Mouse (Mus musculus): ENCODE results near the gene 4930415O20Rik.

Gene 4930415O20Rik

DNA sequence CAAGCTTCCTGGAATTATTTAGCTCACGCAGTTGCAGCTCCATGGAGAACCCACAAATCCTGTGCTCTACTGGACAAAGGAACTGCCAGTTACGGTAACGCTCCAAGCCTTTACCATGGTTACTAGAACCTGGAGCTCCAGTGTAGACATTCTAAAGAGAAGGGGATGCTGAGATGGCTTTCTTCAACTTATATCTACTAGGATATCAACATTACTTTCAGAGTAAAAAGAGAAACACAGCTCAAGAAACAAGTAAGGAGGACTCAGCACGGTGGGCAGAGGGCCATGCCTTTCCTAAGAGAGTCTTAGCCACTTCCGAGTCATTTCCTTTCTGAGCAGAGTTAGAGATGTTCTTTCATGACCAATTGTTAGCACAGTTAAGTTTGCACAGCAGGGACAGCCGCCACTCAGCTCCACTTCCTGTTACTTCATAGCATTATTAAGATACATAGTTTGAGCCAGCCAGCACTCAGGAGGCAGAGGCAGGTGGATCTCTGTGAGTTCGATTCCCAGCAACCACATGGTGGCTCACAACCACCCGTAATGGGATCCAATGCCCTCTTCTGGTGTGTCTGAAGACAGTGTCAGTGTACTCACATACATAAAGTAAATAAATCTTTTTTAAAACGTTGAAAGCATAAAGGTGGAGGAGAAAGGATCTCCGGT, at the start of gene 4930415O20Rik, which contains the start of gene Ccnt1:
4930415O20Rik (plus strand) TSS at position 132 of the 666 bp plus-strand sequence.
Ccnt1 (minus strand) TSS at position 51 of the 666 bp plus-strand sequence.
- no peak for DNase-seq

DNA sequence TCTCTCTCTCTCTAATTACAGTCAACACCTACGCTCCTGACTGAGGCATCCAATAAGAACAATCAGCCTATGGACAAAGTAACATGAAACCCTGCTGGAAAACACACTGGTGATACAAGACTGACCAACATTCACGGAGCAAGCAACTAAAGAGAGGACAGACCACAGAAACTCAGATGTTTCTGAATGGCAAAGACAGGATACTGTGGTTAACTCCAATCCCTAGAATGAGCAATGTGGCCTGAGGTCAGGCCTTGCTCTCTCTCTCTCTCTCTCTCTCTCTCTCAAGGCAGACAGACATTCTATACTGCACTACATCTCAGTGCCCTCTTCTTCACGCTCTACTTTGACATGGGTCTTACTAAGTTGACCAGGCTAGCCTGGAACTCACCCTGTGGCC, 49.6 kb upstream of the 4930415O20Rik start:
- DNase-seq = no peak

DNA sequence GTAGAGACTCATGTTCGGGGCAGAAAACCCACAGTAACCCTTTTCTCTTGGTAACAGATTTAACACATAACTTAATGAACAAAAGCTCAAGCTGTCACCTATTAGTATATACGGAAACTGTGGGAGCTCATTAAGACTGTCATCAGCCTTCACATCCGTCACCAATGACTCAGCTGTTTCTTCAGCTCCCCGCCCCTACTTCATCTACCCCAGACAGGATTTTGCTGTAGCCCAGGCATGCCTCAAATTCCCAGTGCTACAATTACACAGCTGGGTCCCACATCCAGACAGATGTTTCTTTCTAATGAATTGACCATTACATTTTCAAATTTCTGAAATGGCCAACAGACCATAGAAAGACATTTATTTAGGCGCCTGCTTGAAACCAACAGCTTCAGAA, 44.7 kb upstream of the 4930415O20Rik start:
- DNase-seq = no peak

DNA sequence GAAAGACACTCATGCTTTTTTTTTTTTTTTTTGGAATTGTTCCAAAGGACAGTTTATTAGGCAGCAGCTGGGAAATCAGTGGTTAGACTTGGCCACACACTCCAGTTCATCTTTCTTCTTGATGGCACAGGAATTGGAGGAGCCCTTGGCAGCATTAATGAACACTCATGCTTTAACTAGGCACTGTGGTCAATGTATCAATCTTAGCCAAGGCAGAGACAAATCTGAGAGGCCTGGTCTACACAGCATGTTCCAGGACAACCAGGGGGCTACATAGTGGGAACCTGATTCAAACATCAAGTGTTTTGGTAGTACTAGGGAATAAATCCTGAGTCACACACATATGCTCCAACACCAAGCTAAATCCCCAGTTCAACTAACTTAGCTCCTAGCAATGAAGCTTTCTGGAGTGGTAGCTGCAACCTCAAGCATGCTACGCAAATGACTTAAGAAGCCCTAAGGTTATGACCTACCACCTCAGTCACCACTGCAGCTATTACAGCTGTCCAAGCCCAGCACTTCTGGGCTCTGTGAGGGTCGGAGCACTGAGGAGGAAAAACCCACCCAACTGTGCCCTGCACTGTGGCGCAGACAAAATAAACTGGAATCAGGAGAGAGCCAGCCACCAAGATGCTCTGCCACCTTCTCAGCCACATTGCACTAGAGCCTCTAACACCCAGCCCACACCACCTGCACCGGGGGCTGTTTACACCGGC, 43.6 kb upstream of the 4930415O20Rik start:
- DNase-seq = no peak

DNA sequence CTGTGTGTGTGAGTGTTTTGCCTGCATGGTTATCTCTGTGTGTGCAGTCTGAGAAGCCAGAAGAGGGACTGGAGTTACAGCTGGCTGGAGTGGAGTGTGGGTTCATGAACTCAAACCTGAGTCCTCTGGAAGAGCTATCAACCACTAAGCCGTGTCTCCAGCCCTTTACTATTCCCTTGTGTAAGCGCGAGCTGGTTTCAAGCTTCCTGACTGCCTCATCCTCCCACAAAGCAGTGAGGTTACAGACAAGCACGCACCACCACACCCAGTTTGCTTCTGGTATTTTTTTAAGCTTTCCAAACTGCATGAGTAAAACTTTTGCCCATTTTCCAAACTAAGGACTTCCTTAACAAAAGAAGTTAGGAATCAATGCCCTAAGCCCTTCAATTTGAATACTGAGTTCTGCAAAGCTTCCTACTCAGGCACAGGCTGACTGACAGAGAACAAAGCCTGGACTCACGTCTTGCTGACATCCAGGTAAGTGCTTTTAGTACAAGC, 42.7 kb upstream of the 4930415O20Rik start:
- DNase-seq = no peak

DNA sequence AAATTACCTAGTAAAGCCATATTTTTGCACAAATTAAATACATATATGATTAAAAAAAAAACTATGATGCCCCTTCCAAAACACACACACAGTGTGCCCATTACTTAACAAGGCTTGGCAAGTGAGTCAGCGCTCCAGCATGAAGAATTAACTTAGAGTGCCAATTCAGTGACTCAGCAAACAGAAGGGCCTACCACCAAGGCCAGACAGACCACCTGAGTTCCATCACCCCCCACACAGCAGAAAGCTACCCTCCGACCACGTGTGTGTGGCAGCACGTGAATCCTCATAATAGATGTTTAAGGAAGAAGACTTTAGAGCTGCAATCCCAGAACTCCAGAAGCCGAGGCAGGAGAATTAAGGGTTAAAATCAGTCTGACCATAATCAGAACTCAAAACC, 38.5 kb upstream of the 4930415O20Rik start:
- peak; percentile 24 for DNase-seq

DNA sequence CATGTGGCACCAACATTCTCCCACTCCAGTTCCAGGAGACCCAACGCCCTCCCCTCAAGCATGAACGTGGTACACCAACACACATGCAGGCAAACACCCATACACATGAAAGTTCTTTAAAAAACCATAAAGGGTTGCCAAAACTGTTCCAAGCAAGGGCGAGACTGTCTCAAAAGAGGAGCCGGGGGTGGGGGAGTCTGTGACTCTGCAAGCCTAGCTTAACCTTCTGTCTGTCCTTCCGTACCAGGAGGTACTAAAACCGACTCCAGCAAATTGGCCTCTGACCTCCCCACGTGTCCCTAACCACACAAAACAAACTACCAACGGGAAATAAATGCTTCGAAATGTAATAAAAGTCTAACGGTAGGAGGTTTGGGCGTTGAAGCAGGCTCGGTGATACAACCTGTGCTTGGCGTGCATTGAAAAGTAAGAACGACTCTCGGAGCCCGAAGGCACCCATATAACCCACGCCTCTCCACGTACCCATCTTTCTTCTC, 37.7 kb upstream of the 4930415O20Rik start:
- DNase-seq = no peak

DNA sequence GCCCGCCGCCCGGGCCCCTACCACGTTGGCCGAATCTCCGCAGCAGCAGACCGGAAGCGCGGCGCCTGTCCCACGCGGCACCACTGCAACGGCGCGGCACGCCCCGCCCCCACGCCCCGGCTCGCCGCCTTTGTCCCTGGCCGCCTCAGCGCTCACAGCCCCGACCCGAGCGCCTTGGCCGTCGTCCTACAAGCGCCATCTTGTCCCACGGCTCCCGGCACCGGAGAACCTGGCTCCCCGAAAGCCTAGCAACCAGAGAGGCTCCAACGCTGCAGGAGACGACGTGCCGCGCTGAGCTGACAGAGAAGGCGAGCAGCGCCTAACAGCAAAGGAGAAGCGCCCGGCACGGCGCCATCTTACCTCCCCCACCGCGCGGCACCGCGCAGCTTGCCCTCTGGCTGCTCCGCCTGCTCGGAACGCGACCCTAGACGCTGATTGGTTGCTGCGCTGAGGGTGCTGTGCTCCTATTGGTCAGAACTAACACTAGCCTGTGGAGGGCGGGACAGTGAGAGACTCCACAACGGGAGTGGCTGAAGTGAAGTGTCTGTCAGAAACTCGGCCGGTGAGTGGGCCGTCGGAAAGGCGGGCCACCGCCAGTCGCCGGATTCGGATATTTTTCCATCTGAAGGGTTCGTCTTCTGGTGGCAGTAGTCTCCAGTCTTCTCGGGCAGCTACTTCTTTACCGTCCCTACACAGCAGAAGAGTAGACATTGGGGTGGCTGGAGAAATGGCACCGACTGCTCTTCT, 36.8 kb upstream of the 4930415O20Rik start, which contains the start of gene Kansl2:
Kansl2 (minus strand) TSS at position 384 of the 747 bp plus-strand sequence.
- peak; percentile 99 for DNase-seq

DNA sequence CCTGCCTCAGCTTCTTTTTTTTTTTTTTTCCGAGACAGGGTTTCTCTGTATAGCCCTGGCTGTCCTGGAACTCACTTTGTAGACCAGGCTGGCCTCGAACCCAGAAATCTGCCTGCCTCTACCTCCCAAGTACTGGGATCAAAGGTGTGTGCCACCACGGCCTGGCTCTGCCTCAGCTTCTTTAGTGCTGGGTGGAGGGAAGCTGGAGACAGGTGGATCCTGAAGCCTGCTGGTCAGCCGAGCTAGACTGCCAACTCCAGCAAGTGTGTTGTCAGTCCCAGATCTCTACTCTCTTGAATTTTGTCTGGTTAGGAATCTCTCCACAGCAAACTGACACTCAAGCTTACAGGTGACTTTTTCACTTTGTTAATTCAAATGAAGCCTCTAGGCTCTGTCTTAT, 34.9 kb upstream of the 4930415O20Rik start:
- DNase-seq = no peak

DNA sequence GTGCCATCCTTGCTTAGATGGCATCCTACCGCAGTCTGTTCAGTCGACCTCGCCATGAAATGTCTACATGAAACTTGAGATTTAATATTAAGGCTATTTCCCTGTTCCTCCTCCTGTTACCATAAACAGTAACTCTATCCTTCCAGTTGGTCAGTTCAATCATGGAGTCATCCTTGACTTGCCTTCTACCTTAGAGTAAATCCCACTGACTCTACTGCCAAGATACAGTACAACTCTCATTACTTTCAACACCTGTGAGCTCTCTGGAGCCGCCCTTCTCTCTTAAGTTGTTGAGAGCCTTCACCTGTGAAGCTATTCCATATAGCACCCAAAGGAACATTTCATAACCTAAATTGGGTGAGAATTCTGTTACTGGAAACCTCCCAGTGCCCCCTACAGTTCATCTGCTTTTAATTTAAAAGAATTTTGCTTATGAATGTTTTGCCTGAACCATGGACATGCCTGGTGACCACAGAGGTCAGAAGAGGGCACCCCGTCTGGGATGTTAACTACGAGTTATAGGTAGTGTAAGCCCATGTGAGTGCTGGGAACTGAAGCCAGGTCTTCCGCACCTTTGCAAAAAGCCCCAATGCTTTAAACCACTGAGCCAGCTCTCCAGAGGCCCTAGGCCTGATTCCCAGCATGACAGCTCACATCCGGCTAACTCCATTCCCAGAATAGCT, 33.8 kb upstream of the 4930415O20Rik start:
- no peak for DNase-seq

DNA sequence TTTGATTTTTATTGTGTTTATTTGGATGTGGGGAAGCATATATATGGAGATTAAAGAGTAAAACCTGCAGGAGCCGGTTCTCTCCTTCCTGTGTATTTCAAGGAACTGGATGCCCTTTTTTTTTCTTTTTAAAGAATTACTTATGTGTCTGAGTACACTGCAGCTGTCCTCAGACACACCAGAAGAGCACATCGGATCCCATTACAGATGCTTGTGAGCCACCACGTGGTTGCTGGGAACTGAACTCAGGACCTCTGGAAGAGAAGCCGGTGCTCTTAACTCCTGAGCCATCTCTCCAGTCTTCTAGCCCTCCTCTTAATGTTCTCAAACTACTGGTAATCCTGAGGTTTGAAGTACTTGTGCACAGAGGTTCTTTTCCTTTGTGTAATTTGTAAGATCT, 32.9 kb upstream of the 4930415O20Rik start:
- DNase-seq = no peak

DNA sequence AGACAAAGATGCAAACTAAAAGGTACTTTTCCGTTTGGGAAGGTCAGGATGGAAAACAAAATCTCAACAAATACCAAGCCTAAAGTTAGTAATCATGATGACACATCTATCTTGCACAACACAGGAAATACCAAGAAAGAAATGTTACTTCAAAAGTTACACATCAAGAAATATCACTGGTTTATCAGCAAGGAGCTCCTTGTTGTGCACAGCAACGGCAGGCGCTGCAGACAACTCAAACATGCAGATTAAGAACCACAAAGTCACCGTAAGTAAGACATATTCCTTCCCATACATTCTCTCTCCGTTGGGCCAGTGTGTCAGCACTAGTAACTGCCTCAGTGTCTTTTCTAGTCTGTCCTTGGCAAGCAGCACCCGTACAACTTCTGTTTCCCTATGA, 29.7 kb upstream of the 4930415O20Rik start:
- no peak for DNase-seq

DNA sequence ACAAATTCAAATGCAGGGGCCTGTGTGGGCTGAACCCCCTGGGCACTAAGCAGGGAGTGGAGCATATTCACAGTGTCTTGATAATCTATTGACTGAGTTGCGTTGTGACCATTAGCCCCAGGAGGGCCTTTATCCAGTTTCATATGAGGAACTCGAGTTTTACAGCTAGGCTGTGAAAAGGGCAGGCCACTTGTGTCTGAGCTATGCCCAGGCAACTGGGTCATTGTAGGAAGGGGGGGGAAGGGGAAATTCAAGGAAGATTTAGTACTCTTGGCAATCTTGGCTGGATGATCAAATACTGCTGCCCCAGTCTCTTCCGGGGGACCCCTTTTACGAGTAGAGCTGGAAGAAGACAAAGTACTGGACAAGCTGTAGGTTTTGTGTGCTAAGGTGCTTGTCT, 27.5 kb upstream of the 4930415O20Rik start:
- DNase-seq = no peak

DNA sequence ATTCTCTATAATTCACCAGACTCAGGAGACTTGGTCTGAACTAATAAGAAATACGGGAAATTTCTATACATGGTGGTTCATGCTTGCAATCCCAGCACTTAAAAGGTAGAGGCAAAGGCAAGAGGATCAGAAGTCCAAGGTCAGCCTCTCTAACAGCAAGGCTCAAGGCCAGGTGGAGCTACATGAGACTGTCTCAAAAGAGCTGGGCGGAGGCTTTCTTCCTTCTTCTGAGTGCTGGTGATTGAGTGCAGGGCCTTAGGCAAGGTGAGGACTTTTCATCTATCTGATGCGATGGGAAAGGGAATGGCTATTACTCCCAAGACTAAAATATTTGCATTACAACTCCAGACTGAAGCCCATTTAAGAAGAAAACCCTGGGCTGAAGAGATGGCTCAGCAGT, 25.7 kb upstream of the 4930415O20Rik start:
- no peak for DNase-seq

DNA sequence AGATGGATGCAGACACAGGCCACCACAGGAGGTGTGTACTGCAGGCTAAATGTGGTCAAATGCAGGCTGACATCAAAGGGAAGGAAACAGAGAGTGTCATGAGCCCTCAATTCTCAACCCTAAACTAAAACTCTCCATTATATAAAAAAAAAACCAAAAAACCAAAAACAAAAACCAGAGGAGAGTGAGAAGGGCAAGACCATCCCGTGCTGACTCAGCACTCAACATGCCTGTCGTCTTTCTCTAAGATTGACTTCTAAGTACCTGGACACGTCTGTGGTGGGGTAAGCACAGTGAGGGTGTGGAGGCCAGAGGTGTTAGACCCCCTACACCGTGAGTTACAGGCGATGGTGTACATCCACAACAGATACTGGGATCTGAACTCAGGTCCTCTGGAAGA, 24.0 kb upstream of the 4930415O20Rik start:
- no peak for DNase-seq

DNA sequence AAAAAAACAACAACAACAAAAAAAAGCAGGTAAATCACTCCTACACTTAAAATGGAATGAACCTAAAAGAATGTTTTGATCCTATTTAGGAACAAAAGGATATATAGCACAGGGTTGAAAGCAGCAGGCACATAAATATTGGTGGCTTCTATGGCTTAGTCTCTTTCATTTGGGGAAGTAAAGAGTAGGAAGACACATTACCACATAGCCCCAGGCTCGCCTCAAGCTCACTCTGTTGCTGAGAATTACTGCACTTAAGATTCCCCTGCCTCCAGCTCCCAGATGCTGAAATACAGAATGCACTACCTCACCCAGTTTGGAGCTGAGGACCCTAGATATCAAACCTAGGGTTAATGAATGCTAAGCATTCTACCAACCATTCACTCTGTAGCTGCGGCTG, 18.0 kb upstream of the 4930415O20Rik start:
- DNase-seq = no peak

DNA sequence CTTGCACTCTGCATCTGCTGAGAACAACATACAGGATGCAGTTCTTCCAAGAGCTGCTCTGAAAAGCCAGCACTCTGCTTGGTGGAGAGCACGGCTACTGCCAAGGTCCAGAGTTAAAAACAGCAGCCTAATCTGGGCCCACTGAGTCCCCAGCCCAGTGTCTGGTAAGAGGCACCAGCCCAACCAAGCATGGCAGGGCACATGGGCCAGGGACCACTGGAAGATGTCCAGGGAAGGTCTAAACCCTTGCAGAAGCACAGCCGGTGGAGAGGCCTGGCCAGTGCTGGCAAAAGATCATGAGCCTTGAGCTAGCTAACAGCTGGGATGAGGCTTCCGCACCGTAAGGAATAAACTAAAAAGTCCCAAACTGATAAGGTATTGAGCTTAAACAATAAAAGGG, 14.9 kb upstream of the 4930415O20Rik start:
- DNase-seq = no peak

DNA sequence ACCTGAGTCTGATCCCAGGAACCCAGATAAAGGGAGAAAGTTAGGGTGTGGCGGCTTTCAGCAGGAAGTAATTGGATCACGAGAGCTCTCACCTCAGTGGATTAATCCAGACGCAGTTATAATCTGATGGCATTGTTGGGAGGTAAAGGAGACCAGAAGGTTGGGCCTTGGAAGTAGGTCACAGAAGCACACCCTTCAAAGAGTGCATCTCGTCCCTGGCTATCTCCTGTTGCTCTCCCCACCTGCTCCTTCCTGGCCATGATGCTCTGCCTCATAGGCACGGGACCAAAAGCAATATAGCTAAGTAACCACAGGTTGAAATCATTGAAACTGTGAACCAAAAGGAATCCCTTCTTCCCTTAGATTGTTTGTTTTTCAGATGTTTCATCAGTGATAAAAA, 13.6 kb upstream of the 4930415O20Rik start:
- DNase-seq = no peak

DNA sequence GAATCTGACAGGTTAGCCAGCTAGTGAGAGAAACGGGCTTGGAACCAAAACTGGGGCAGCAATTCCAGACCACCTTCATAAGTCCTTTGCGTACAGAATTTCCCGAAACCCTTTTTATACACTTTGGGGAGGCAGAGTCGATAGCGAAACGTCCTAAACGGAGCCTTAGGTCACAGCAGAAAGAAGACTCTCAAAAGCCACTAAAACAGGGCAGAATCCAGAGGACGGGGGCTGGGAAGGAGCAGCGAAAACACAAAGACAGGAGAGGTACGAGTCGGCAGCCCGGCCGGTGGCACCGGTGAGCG, 3.9 kb upstream of the 4930415O20Rik start:
- no peak for DNase-seq

DNA sequence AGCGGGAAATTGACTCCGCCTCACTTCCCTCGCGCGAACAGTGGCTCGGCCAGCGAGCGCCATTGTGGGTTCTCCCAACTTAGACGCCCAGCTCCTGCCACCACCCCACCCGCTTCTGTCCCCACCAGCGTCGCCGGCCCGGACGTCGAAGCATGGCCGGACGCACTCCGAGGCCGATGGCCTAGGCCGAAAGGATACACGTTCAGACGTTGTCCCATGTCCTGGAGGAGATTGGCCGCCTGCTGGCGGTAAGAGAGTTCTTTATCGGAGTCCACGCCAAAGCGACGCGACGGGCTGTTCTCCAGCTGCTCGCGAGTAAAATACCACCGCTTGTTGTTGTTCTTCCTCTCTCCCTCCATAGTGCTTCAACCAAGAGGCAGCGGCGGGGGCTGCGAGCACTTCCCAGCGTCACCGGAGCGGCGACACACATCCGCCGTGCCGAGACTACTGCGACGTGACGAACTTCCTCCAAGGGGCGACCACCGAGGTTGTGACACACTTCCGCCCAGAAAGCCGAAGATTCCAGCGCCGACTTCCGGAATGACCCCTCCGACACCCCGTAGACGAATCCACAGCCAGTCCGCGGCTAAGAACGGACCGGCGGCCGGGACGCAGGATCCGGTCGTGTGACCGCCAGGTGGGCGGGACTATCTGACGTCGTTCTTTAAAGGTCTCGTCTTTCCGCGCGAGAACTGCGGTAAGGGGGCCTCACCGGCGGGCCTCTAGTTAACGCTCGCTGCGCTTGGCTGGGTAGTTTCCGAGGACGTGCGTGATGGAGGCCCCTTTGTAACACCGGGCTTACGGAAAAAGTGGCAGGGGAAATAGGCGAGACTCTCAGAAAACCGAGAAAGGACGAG, 3.3 kb upstream of the 4930415O20Rik start:
- peak; percentile 100 for DNase-seq

DNA sequence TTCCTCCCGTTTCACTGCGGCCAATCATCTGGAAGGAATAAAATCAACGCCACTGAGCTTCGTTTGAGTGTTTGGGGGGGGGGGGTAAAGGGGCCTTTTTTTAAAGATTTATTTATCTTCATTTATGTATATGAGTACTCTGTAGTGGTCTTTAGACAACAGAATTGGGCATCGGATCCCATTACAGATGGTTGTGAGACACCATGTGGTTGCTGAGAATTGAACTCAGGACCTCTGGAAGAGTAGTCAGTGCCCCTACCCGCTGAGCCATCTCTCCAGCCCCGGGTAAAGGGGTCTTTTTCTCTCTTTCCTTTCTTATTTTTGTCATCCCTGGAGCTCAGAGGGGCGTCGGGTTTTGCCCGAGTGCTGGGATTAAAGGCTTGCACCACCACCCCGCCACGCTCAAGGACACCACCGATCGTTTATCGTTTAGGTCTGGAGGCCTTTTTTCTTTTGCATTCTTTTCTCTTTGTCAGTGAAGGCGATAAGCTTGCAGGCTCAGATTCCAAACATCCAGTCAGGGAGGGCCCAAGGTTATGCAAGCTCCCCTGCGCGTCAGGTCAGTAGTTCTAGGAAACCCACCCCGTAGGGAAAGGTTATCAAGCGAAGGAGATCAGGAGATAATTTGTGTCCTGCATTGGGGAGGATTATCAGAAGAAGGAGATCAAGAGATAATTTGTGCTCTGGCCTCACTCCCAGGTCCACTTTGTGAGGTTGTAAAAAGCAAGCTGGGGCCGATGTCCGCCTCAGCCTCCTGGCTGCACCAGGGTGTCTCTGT, 2.4 kb upstream of the 4930415O20Rik start:
- no peak for DNase-seq
